Mouse (Mus musculus) layer of hippocampus, adult 11-12 months (tissue): Measurements from ENCODE around the gene Sh2d4b.

Experiments
- DNase-seq: peaks from one replicate; pipeline ENCODE4 v3.0.0; 2022; ENCODE audit warnings: low spot score

Gene Sh2d4b

DNA sequence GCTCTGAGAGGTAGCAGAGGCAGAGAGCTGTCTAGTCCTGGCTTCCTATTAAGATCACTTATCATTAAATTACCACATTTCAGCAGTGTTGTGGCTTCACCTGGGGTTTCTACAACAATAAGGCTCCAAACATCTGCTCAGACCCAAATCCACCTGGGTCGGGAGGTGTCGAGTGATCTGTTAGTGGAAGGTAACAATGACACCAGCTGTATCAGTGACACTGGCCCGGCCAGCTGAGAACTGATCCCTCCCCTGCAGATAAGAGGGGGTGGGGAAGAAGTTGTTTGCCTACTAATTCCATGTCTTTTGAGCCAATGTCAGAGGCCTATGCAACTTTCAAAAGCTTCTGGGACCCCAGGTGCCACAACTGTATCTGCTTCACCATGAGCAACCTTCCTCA is at the start of gene Sh2d4b:
Gene Sh2d4b, minus strand, starts transcription at position 71 of the 400 bp plus-strand sequence.
- no peak for DNase-seq

DNA sequence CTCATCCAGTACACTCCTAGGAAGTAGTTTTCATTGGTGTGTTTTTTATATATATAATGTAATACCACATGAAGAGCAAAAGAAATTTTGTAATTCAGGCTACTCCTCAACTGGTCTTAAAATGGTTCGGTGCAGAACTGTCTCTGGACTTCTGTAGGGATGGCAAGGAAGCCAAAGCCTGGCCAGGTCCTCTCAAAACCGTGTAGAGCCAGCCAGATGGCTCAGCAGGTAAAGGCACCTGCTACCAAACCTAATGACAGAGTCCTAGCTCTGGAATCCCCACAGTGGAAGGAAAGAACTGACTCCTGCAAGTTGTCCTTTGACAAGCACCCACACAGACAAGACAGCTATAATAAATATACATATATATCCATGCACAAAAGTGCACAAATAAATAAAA is 49.4 kb upstream of the Sh2d4b start:
- no peak for DNase-seq

DNA sequence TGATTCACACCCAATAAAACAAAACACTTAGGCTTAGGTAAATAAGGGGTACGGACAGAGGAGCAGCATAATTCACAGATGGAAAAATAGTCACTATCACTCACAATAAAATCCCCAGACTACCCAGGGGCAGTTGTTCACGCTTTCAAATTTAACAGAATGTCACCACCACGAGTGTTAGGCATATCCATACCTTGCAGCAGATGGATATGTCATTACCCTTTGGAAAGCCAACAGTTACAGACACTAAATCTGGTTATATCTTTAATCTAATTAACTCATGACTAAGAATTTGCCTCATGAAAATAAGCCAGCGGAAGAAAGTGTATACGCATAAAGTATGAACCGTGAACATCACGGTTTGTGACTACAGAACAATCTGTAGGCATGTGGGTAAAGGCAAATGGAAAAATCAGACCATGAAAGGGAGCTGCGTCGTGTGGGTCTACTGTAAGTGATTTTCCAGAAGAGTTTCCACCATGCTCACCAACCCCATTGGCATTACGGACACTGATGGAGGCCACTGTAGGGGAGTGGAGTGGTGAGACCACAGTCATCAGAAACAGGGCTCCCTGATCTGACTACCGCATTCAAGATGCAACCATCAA is 45.4 kb upstream of the Sh2d4b start:
- DNase-seq, result no peak

GRCm38 (mm10) chr14:40937052-40937451 is 44.0 kb upstream of the Sh2d4b start:
- DNase-seq, result no peak

GRCm38 (mm10) chr14:40935481-40935880 is 42.4 kb upstream of the Sh2d4b start:
- no peak for DNase-seq

- DNase-seq, result no peak
Measured at GRCm38 (mm10) chr14:40935054-40935453, 42.0 kb upstream of the Sh2d4b start.

DNA sequence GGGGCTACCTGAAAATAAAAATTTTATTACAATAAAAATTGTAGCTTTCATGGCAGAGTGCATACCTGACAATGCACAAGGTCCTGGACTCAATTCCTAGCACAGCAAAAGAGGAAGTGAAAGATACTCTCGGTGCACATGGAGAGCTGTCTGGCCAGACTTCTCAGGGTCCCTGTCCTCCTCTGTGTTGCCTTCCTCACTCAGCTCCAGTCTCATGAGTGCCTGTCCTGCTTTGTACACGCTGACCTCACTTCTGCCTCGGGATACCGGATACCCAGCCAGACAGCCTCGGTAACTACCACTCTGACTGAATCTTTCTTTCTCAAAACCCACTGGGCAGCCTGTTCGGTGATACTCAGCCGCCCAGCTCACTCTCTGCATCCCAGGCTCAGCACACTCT is 40.3 kb upstream of the Sh2d4b start:
- DNase-seq, result no peak

GRCm38 (mm10) chr14:40932225-40932624 is 39.2 kb upstream of the Sh2d4b start:
- DNase-seq, result no peak

GRCm38 (mm10) chr14:40931115-40931829 is 38.2 kb upstream of the Sh2d4b start:
- no peak for DNase-seq

GRCm38 (mm10) chr14:40929943-40930342 is 36.9 kb upstream of the Sh2d4b start:
- no peak for DNase-seq

GRCm38 (mm10) chr14:40928897-40929296 is 35.8 kb upstream of the Sh2d4b start:
- DNase-seq, result no peak

DNA sequence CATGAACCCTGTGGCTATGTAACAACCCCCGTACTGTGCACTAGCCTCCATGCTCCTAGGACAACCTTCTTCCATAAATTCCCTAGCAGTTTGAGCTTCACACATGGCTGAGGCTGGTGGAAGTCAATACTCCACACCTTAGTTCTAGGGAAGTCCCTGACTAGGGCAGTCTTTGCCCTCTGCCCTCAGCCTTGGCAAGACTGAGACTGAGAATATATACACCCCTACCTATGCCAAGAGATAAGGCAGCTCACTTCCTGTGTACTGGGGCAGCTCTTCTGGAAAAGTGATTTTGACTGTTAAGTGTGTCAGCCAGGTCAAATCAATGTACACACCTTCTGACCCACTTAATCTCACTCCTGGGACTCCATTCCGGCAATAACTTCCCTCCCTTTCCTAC is 34.0 kb upstream of the Sh2d4b start:
- DNase-seq, result no peak

GRCm38 (mm10) chr14:40924378-40925113 is 31.5 kb upstream of the Sh2d4b start:
- peak; percentile 48 for DNase-seq

DNA sequence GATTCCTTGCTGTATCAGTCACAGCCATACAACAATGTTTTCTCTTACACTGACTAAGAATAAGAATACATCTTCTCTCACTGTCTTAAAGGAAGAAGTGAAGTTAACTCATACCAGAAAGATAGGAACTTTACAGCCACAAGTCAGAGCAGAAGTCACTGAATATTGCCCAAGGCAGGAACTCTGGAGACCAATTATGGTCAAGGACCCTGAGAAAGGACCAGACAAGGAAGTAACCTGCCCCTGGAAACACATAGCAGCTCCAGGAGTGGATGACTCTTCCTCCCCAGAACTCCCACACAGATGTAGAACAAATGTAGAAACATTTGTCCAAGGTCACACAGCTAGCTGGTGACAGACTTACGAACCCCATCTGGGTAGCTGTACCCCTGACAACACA is 28.2 kb upstream of the Sh2d4b start:
- no peak for DNase-seq

DNA sequence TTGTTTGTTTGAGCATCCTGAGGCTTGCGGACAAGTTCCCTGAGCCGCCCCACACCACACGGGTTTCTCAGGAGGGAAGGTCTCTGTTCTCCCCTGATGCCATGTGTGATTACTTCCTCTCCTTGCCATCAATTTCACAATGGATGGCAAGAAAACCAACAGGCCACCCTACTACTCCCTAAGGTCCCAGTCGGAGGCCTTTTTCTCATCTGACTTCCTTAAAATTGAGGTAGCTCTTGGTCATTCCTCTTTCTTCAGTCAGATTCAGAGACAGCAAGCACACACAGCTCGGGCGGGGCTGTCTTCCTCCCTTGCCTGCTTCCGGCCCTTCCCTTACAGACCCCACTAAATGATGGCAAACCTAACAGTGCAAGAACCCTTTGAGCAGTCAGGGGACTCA is 26.5 kb upstream of the Sh2d4b start:
- no peak for DNase-seq

- no peak for DNase-seq
Measured at GRCm38 (mm10) chr14:40918477-40918876, 25.4 kb upstream of the Sh2d4b start.

GRCm38 (mm10) chr14:40917632-40918031 is 24.6 kb upstream of the Sh2d4b start:
- DNase-seq, result peak; percentile 95

DNA sequence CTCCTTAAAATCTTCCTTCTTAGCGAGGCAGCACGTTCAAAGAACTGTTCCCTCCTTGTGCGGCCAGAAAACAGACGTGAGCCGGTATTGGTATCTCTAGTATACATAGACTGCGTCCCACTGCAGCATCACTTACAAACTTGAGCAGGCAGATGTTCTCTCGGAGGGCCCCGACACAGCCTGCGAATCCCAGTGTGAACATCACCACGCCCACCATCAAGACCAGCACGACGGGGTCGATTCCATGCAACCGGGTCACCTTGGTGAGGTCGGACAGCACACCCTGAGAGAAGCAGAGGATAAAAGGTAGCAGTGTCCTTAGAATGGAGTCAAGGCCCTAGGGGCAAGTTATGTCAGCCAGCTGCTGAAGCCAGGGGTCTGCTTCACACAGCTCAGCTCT is 23.6 kb upstream of the Sh2d4b start:
- no peak for DNase-seq

GRCm38 (mm10) chr14:40915838-40916237 is 22.8 kb upstream of the Sh2d4b start:
- DNase-seq, result no peak

DNA sequence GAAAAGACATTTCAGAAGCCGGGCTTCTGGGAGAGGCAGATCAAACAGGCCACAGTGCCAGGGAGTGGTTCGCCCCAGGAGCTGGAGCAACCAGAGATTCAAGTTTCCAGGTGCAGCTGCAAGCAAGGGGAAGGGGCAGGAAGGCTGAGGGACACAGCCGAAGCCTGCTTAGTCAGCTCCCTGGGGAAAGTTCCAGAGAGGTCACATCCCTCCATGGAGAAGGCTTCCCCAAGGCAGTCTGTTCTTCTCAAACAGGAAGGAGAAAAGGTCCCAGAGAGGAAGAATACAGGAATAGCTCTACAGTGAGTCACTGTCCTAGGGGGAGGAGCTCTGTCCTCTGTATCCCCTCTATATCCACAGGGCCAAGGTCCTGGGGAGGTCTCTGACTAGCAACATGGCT is 21.6 kb upstream of the Sh2d4b start:
- no peak for DNase-seq

DNA sequence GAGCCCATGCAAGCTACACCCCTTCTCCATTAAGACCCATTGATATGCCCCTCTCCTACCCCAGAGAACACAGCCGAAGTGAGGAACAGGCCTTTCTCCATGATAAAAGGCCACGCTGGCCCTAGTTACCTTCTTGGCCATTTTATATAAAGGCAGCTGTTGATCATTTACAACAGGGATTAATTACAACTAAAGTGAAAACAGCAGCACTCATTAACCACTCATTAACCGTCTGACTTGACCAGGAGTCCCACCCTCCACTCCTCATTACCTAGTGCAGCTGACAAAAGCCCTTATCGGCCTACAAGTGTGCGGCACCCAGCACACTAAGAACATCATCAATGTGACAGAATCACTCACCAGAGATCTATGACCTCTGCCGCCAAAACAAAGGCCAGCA is 20.6 kb upstream of the Sh2d4b start:
- no peak for DNase-seq

DNA sequence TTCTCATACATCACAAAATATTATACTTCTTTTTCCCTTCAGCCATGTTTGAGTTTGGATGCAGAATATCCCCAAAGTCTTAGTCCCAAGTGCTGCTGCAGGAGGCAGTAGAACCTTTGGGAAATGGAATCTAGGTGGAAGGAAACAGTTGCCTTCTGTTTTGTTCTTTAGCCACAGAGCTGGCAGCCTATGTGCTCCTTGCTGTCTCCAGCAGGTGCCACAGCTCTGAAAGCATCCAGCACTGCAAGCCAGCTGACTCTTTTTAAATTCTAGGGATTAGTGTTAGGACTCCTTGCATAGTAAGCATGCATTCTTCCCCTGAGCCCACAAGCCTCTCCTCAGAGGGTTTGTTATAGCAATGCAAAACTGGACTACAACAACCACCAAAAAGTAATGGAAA is 18.5 kb upstream of the Sh2d4b start:
- DNase-seq, result no peak

- no peak for DNase-seq
Measured at GRCm38 (mm10) chr14:40908763-40909162, 15.7 kb upstream of the Sh2d4b start.
